Comparison of ENCODE assay signal across 10 mouse cellular contexts in genomic region chr14:55024236-55024635, GRCm38 (mm10). TPM values are rescaled to one million over a fixed set of nuclear protein-coding genes. Genes with fewer than 3 reads are reported as not detected.
DNase-seq lines count a peak whose midpoint lies in the region; ATAC-seq and TF ChIP-seq lines count a peak whose summit lies in the region.
"Had no signal": no experiment of that assay in that cellular context is flagged by ENCODE, and none has a peak within 500 bp of the region (broad histone marks: within the 10 kb centered on the region; RNA-seq: fewer than 3 reads in every experiment).

No protein-coding gene starts in this region.

- peaks cover 11% of the 10 kb centered on the region for H3K27me3 ChIP-seq in midbrain, embryonic 10.5 days (ENCODE audit: low read depth, poor library complexity, severe bottlenecking)
- H3K27me3 ChIP-seq in midbrain, embryonic 15.5 days (replicated peaks) = no peaks in the 10 kb centered on the region
- H3K27me3 ChIP-seq in Patski = no peaks in the 10 kb centered on the region
- H3K27me3 ChIP-seq: neural tube, embryonic 13.5 days had no signal

- peak; percentile 64 for TF ChIP-seq CTCF in Patski (IDR thresholded peaks at IDR 0.05)

- 66% methylated on average over 7 of the region's 7 CpGs for whole genome bisulfite sequencing in midbrain, embryonic 10.5 days
- WGBS in midbrain, embryonic 15.5 days = 58% methylated on average over 7 of the region's 7 CpGs

- POLR2A ChIA-PET in Patski (lab: Charles Lee) = interaction anchor here (0.9 kb wide), 1 partner anchor 70 kb away, joined by 3 read pairs; the partner anchor contains the start of gene Thtpa

- CTCF ChIA-PET in Patski (lab: Charles Lee) = interaction anchor here (0.8 to 8.9 kb wide), 14 partner anchors 9 to 76 kb away, joined by 3 to 79 read pairs (median 4); partner anchors contain the start of gene Ngdn

- H3K4me1 ChIP-seq in midbrain, embryonic 10.5 days = peaks cover 42% of the 10 kb centered on the region
- peaks cover 23% of the 10 kb centered on the region for H3K4me1 ChIP-seq in midbrain, embryonic 15.5 days

- H3K4me2 ChIP-seq in midbrain, embryonic 15.5 days = no peak overlapping the region
- H3K4me2 ChIP-seq: neural tube, embryonic 13.5 days had no signal

- ATAC-seq in midbrain, embryonic 15.5 days (replicated peaks) = no peak
- ATAC-seq in Patski = no peak
- peak; percentile 30; the same call in 1 of the 2 replicates for ATAC-seq in granulocyte monocyte progenitor cell, adult 5-6 weeks (replicated peaks; ENCODE audit: poor library complexity, severe bottlenecking)
- ATAC-seq in erythroblast, adult 5-6 weeks (replicated peaks; ENCODE audit: low FRiP score, poor library complexity, severe bottlenecking) = no peak

- no peak overlapping the region for H3K4me3 ChIP-seq in midbrain, embryonic 10.5 days
- H3K4me3 ChIP-seq in midbrain, embryonic 15.5 days = no peak overlapping the region
- H3K4me3 ChIP-seq: neural tube, embryonic 13.5 days had no signal

- H3K9me3 ChIP-seq in midbrain, embryonic 10.5 days (replicated peaks) = no peaks in the 10 kb centered on the region
- no peaks in the 10 kb centered on the region for H3K9me3 ChIP-seq in midbrain, embryonic 15.5 days
- H3K9me3 ChIP-seq: neural tube, embryonic 13.5 days had no signal

- in situ Hi-C loops in Patski (cut with MboI; ENCODE audit: low pct_unique_long_range_greater_than_20kb) = no loop called here

- intact Hi-C loops in left cerebral cortex, postnatal 36 days (cut with DNase I) = loop anchor here (1.0 to 2.0 kb wide), 2 partner anchors 55 to 77 kb away; no protein-coding TSS in a partner anchor

- peaks cover 63% of the 10 kb centered on the region for H3K36me3 ChIP-seq in midbrain, embryonic 10.5 days
- H3K36me3 ChIP-seq in midbrain, embryonic 15.5 days (replicated peaks) = peaks cover 21% of the 10 kb centered on the region; the same call in 1 of the 2 replicates

- no peak overlapping the region for H3K27ac ChIP-seq in midbrain, embryonic 10.5 days (replicated peaks)
- no peak overlapping the region for H3K27ac ChIP-seq in midbrain, embryonic 15.5 days
- H3K27ac ChIP-seq: neural tube, embryonic 13.5 days had no signal

- DNase-seq in midbrain, embryonic 10.5 days (ENCODE audit: low spot score) = peak; percentile 55
- DNase-seq in Patski (ENCODE audit: low read depth, low spot score) = peak; percentile 24
- DNase-seq in cerebellum, adult 9-10 months = peak; percentile 84
- DNase-seq in left cerebral cortex, postnatal 36 days (ENCODE audit: low spot score in 2 of 2) = peak; percentile 49 to 53
- DNase-seq in ovary, postnatal 36 days (ENCODE audit: low spot score) = peak; percentile 53

- no peak overlapping the region for H3K9ac ChIP-seq in midbrain, embryonic 15.5 days
- H3K9ac ChIP-seq: neural tube, embryonic 13.5 days had no signal

RNA-seq across cellular contexts. Expression of gene Ngdn, which starts 9.0 kb away (rescaled TPM):
- polyA plus RNA-seq in midbrain, embryonic 10.5 days (2016; fragmentation: Nextera tagmentation; extraction: Ambion mirVana) = 89.3 and 91.6 TPM in 2 replicates
- polyA plus RNA-seq in midbrain, embryonic 15.5 days (2015; fragmentation: Nextera tagmentation; extraction: Ambion mirVana) = 47.8 and 50.2 TPM in 2 replicates
- polyA plus RNA-seq in Patski (2021) = 43.7 TPM
- total RNA-seq in granulocyte monocyte progenitor cell, adult 5-6 weeks (2014; fragmentation: Nextera tagmentation) = 50.2 and 65.5 TPM in 2 replicates
- total RNA-seq in granulocyte monocyte progenitor cell, adult 5-6 weeks (2017) = 62.7 and 75.3 TPM in 2 replicates
- total RNA-seq in left cerebral cortex, postnatal 36 days (2021) = 10 to 100 TPM; 23.5 to 30.8 TPM
- total RNA-seq in erythroblast, adult 5-6 weeks (2015; ENCODE audit: low replicate concordance) = 16.3 and 20.6 TPM in 2 replicates
- 6.0 and 11.4 TPM in 2 replicates for total RNA-seq in erythroblast, adult 5-6 weeks (2017; ENCODE audit: low replicate concordance)

RNA-seq across cellular contexts. Expression of gene Myh7, which starts 29.8 kb away (rescaled TPM):
- polyA plus RNA-seq in midbrain, embryonic 10.5 days (2016; fragmentation: Nextera tagmentation; extraction: Ambion mirVana) = 0.70 and 0.96 TPM in 2 replicates
- 7.5 and 8.7 TPM in 2 replicates for polyA plus RNA-seq in midbrain, embryonic 15.5 days (2015; fragmentation: Nextera tagmentation; extraction: Ambion mirVana)
- 0.23 TPM for polyA plus RNA-seq in Patski (2021)
- not detected in 2 replicates for total RNA-seq in granulocyte monocyte progenitor cell, adult 5-6 weeks (2014; fragmentation: Nextera tagmentation)
- not detected in 2 replicates for total RNA-seq in granulocyte monocyte progenitor cell, adult 5-6 weeks (2017)
- total RNA-seq in left cerebral cortex, postnatal 36 days (2021) = 10 to 100 TPM; 20.1 to 22.2 TPM
- not detected in 2 replicates for total RNA-seq in erythroblast, adult 5-6 weeks (2015; ENCODE audit: low replicate concordance)
- not detected in 2 replicates for total RNA-seq in erythroblast, adult 5-6 weeks (2017; ENCODE audit: low replicate concordance)

RNA-seq across cellular contexts. Expression of gene Gm17428, which starts 47.5 kb away (rescaled TPM):
- not detected in 2 replicates for polyA plus RNA-seq in midbrain, embryonic 10.5 days (2016; fragmentation: Nextera tagmentation; extraction: Ambion mirVana)
- not detected in 2 replicates for polyA plus RNA-seq in midbrain, embryonic 15.5 days (2015; fragmentation: Nextera tagmentation; extraction: Ambion mirVana)
- not detected for polyA plus RNA-seq in Patski (2021)
- total RNA-seq in granulocyte monocyte progenitor cell, adult 5-6 weeks (2014; fragmentation: Nextera tagmentation) = not detected in 2 replicates
- total RNA-seq in granulocyte monocyte progenitor cell, adult 5-6 weeks (2017) = not detected in 2 replicates
- total RNA-seq in left cerebral cortex, postnatal 36 days (2021) = not detected
- not detected in 2 replicates for total RNA-seq in erythroblast, adult 5-6 weeks (2015; ENCODE audit: low replicate concordance)
- not detected in 2 replicates for total RNA-seq in erythroblast, adult 5-6 weeks (2017; ENCODE audit: low replicate concordance)
- polyA plus RNA-seq: gonadal fat pad, adult 2 months; neural tube, embryonic 13.5 days had no signal

RNA-seq across cellular contexts. Expression of gene Myh6, which starts 57.5 kb away (rescaled TPM):
- polyA plus RNA-seq in midbrain, embryonic 10.5 days (2016; fragmentation: Nextera tagmentation; extraction: Ambion mirVana) = 0.40 and 0.68 TPM in 2 replicates
- polyA plus RNA-seq in midbrain, embryonic 15.5 days (2015; fragmentation: Nextera tagmentation; extraction: Ambion mirVana) = 1.6 and 2.8 TPM in 2 replicates
- polyA plus RNA-seq in Patski (2021) = 0.18 TPM
- not detected in 2 replicates for total RNA-seq in granulocyte monocyte progenitor cell, adult 5-6 weeks (2014; fragmentation: Nextera tagmentation)
- not detected in 2 replicates for total RNA-seq in granulocyte monocyte progenitor cell, adult 5-6 weeks (2017)
- 1 to 10 TPM; 4.2 to 5.2 TPM for total RNA-seq in left cerebral cortex, postnatal 36 days (2021)
- not detected in 2 replicates for total RNA-seq in erythroblast, adult 5-6 weeks (2015; ENCODE audit: low replicate concordance)
- total RNA-seq in erythroblast, adult 5-6 weeks (2017; ENCODE audit: low replicate concordance) = not detected in 2 replicates
- polyA plus RNA-seq: gonadal fat pad, adult 2 months had no signal

Comparison
In these comparisons a context has a peak if more than half of its experiments do, and no peak if none do; other contexts are left out.
1. DNase-seq: peak in every context shown above with its lines; median percentile 84 in cerebellum, adult 9-10 months; 55 in midbrain, embryonic 10.5 days; 53 in ovary, postnatal 36 days; 51 in left cerebral cortex, postnatal 36 days; 24 in Patski.
2. RNA of gene Myh7, which starts 29.8 kb away (total RNA-seq): 20.1 to 22.2 TPM in left cerebral cortex, postnatal 36 days; not detected in granulocyte monocyte progenitor cell, adult 5-6 weeks and not detected in erythroblast, adult 5-6 weeks; every median in the first group is over 10 times any median in the second.